Mouse (Mus musculus) stomach, embryonic 14.5 days (tissue): ENCODE measurements around the gene Bnc2. TPM values are rescaled to one million over a fixed set of nuclear protein-coding genes. Genes with fewer than 3 reads are reported as not detected.

Experiments used
- ATAC-seq: fragments of 200-750 bp; cut with Nextera tagmentation; 2 replicates; pipeline ENCODE4 v1.8.0; 2017; ENCODE audit warnings: low read depth, moderate TSS enrichment; ENCODE audit not compliant: insufficient number of reproducible peaks, insufficient read depth, low FRiP score
- H3K27ac ChIP-seq: fragments of 300-500 bp; sonication (generic); 2 replicates; pipeline ENCODE4 v1.5.1; 2014; ENCODE audit warnings: mild to moderate bottlenecking, low read length, moderate library complexity, mixed read lengths
- H3K27me3 ChIP-seq: fragments of 300-500 bp; sonication (generic); 2 replicates; pipeline ENCODE4 v1.6.1; 2014; ENCODE audit warnings: low read length, control low read depth, mixed read lengths; ENCODE audit not compliant: control insufficient read depth, insufficient read depth
- H3K36me3 ChIP-seq: fragments of 300-500 bp; sonication (generic); 2 replicates; pipeline ENCODE4 v1.6.1; 2014; ENCODE audit warnings: mild to moderate bottlenecking, control low read depth, low read length, moderate library complexity, mixed read lengths; ENCODE audit not compliant: control insufficient read depth, insufficient read depth
- H3K4me1 ChIP-seq: fragments of 300-500 bp; sonication (generic); 2 replicates; pipeline ENCODE4 v1.6.1; 2014; ENCODE audit warnings: low read length, control low read depth, mixed read lengths; ENCODE audit not compliant: control insufficient read depth, insufficient read depth
- H3K4me2 ChIP-seq: fragments of 300-500 bp; sonication (generic); replicated peaks from 2 replicates; pipeline ENCODE4 v1.6.1; 2014; ENCODE audit warnings: low read depth, low read length, control low read depth
- H3K4me3 ChIP-seq: fragments of 300-500 bp; sonication (generic); 2 replicates; pipeline ENCODE4 v1.5.1; 2014; ENCODE audit warnings: low read depth, low read length, control low read depth
- H3K9ac ChIP-seq: fragments of 300-500 bp; sonication (generic); replicated peaks from 2 replicates; pipeline ENCODE4 v1.6.1; 2014; ENCODE audit warnings: low read depth, mild to moderate bottlenecking, control low read depth, low read length, moderate library complexity, mixed read lengths
- H3K9me3 ChIP-seq: fragments of 300-500 bp; sonication (generic); 2 replicates; pipeline ENCODE4 v1.6.1; 2016; ENCODE audit warnings: low read depth, low read length, control low read depth; ENCODE audit not compliant: control insufficient read depth
- WGBS: fragments of 180-500 bp; shearing (Covaris S2); extraction: QIAGEN DNeasy Blood & Tissue Kit; methylation state at CpG from one replicate; pipeline ENCODE4 v1.1.7; 2014; 5-methylcytosine and 5-hydroxymethylcytosine counted together
- polyA plus RNA-seq: library from polyadenylated mRNA; unstranded; fragments of >200 nt; fragmentation: Nextera tagmentation; extraction: Ambion mirVana; gene quantifications from 2 replicates; pipeline ENCODE4 v1.2.1, GENCODE M21; 2014

Bnc2 gene
- polyA plus RNA-seq, 1 experiment from 2014 or later = 35.7 TPM

- ATAC-seq = no peak
- Histone ChIP-seq H3K27me3 (no peaks in the 10 kb centered on the region), H3K36me3 (no peaks in the 10 kb centered on the region), H3K9ac (no peak overlapping the region), H3K9me3 (no peaks in the 10 kb centered on the region), H3K4me2 (peak overlapping the region; percentile 77), H3K4me3 (peak overlapping the region; percentile 10; the same call in 1 of the 2 replicates), H3K4me1 (peaks cover 18% of the 10 kb centered on the region; the same call in 1 of the 2 replicates), H3K27ac (peak overlapping the region; percentile 23; the same call in 1 of the 2 replicates)
- WGBS = 17% methylated on average over 14 of the region's 14 CpGs
These were observed 2.8 kb downstream of the Bnc2 start for GRCm38 (mm10) chr4:84672181-84672791.

DNA sequence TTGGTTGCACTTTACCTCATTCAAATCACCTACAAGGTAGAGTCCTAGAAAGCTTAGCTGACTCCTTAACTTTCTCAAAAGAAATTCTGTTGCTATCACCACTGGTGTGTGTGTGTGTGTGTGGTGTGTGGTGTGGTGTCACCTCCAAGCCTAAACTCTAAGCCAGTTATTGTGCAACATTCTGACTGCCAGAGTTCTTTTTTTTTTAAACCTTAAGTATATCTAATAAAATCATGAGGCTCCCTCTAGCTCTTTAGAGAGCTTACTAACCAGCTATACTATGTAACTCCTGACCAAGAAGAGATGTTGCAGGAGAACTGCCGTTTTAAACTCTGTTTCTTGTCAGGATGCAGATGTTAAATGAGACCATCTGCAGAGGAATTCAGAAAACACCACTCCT, 4.1 kb downstream of the Bnc2 start:
- Histone ChIP-seq H3K36me3 (no peaks in the 10 kb centered on the region), H3K9ac (no peak overlapping the region), H3K4me2 (no peak overlapping the region; the same call in 1 of the 2 replicates), H3K27me3 (no peaks in the 10 kb centered on the region), H3K27ac (peak overlapping the region; percentile 4; the same call in 1 of the 2 replicates), H3K4me1 (peaks cover 18% of the 10 kb centered on the region), H3K4me3 (no peak overlapping the region), H3K9me3 (no peaks in the 10 kb centered on the region)
- 19% methylated on average over 1 of the region's 1 CpGs for WGBS
- no peak for ATAC-seq

DNA sequence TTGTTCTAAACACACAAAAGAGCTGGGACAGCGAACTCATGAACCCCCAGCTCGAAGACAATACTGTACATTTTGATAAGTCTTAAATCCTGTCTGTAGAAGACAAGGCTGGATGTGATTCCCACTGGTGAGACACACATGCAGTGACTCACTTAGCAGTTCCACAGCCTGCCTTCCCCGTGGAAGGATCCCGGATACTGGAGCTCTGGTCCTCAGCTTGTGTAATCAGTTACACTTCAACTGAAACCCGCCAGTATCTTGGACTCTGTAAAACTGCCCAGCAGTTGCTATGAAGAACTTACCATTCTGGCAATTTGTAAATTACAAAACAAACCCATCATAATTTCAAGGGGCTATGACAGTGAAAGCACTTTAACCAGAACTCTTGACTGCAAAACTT, 5.4 kb downstream of the Bnc2 start:
- Histone ChIP-seq H3K9ac (0 out of 2 replicates have a peak overlapping the region, but pooled peaks have one; percentile 10), H3K27me3 (no peaks in the 10 kb centered on the region), H3K27ac (peak overlapping the region; percentile 84; the same call in 1 of the 2 replicates), H3K9me3 (no peaks in the 10 kb centered on the region), H3K4me3 (no peak overlapping the region), H3K4me2 (0 out of 2 replicates have a peak overlapping the region, but pooled peaks have one; percentile 3), H3K36me3 (no peaks in the 10 kb centered on the region), H3K4me1 (peaks cover 20% of the 10 kb centered on the region)
- no peak for ATAC-seq
- WGBS = 34% methylated on average over 5 of the region's 5 CpGs

DNA sequence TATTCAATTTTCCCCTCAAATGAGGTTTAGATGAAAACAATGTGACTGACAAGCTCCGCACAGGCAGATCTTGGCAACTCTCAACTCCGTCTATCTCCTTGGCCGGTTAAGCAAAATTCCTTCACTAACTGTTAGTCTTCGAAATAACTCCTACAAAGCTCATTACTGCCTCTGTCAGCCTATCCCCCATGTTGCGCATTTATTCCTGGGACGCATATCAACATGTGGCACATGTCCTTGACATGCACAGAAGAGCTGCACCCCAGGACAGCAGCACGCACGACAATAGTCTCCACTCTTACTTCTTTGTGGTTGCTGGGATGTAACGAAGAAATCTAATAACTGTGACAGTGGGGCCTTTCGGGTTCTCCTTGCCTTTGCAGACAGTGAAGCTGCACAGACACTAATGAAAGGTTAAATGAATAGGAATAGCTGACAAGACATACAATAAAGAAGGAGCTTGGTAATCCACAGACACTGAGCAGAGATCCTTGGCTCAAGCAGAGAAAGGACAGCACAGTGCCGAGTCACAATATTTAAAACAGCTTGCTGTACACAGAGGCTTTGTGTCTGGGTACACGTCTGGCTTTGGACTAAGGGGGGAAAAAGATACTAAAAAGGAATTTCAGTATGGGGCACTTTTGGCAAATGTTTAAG, 6.0 kb downstream of the Bnc2 start:
- Histone ChIP-seq H3K4me3 (no peak overlapping the region), H3K4me2 (no peak overlapping the region; the same call in 1 of the 2 replicates), H3K27ac (peak overlapping the region; percentile 84; the same call in 1 of the 2 replicates), H3K9ac (0 out of 2 replicates have a peak overlapping the region, but pooled peaks have one; percentile 10), H3K36me3 (no peaks in the 10 kb centered on the region), H3K4me1 (peaks cover 20% of the 10 kb centered on the region), H3K9me3 (no peaks in the 10 kb centered on the region), H3K27me3 (no peaks in the 10 kb centered on the region)
- peak; percentile 70; the same call in 1 of the 2 replicates for ATAC-seq
- 47% methylated on average over 12 of the region's 12 CpGs for WGBS

DNA sequence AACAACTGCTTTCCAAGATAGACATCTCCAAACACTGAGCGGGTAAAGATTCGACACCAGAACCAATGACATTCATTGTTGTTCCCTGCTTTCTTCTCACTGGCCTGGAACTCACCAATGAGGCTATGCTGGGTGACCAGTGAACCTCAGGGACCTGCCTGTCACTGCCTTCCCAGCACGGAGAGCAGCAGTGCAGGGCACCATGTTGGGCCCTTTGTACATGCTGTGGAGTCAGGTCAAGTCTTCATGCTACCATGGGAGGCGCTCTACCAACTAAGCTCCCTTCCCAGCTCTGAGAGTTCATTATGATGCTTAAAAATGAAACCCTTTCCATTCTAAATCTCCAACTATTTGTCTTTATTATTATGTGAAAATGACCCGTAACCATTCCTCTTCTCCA, 6.8 kb downstream of the Bnc2 start:
- ATAC-seq = no peak
- H3K4me1 ChIP-seq = peaks cover 20% of the 10 kb centered on the region
- no peak overlapping the region for H3K27ac ChIP-seq
- no peak overlapping the region for H3K9ac ChIP-seq
- no peaks in the 10 kb centered on the region for H3K9me3 ChIP-seq
- H3K27me3 ChIP-seq = no peaks in the 10 kb centered on the region
- WGBS = 85% methylated on average over 5 of the region's 5 CpGs
- H3K4me3 ChIP-seq = no peak overlapping the region
- no peaks in the 10 kb centered on the region for H3K36me3 ChIP-seq
- H3K4me2 ChIP-seq = no peak overlapping the region

DNA sequence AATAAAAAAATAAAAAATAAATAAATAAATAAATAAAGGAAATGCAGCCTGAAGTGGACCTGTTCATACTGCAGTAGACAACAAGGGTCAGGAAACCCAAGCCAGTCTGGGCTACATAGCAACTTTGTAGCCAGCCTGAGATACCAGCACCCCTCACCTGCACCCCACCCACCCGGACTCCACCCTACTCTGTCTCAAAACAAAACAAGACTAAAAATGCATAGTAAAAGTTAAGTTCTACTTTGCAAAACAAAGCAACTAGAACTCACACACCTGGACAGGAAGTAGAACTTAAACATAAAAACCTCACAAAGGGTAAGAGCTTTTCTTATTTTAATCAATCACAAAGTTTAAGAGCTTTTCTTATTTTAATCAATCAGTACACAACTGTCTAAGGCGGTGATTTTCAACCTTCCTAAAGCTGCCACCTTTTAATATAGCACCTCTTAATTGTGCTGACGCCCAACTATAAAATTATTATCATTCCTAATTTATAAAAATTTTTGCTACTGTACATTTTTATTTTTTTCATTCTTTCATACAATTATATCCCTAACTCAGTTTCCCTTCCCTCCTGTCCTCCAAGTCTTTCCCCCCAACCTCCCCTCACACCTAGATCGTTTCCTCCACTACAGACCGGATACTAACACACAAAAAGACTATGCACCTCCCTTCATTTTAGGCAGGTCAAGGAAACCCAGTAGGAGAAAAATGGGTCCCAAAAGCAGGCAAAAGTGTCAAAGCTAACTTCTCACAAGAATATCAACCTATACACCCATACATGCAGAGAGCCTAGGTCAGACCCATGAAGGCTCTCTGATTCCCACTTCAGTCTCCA, 12.6 kb downstream of the Bnc2 start:
- H3K9ac ChIP-seq = no peak overlapping the region
- no peak overlapping the region for H3K4me3 ChIP-seq
- H3K4me1 ChIP-seq = peaks cover 3% of the 10 kb centered on the region; the same call in 1 of the 2 replicates
- H3K27me3 ChIP-seq = no peaks in the 10 kb centered on the region
- H3K9me3 ChIP-seq = no peaks in the 10 kb centered on the region
- no peak for ATAC-seq
- 82% methylated on average over 5 of the region's 5 CpGs for WGBS
- no peaks in the 10 kb centered on the region for H3K36me3 ChIP-seq
- no peak overlapping the region for H3K27ac ChIP-seq
- H3K4me2 ChIP-seq = no peak overlapping the region

DNA sequence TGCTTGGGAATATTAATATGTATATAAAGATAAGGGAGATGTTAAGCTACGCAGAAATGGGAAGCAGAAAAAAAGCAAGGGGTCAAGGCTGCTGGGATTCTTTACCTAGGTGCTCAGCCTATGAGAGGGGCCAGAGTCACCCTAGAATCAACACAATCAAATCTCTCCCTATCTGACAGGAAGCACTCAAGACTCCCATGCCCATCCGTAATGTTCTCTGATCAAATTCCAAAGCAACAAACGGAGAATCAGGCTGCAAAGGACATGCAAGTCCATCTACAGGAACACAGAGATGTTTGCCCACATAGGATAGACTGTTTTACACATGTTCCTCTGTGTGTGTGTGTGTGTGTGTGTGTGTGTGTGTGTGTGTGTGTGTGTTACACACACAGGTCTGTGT, 13.7 kb downstream of the Bnc2 start:
- Histone ChIP-seq H3K36me3 (no peaks in the 10 kb centered on the region), H3K27ac (no peak overlapping the region), H3K4me1 (peaks cover 3% of the 10 kb centered on the region; the same call in 1 of the 2 replicates), H3K4me3 (no peak overlapping the region), H3K9ac (no peak overlapping the region), H3K4me2 (no peak overlapping the region), H3K27me3 (no peaks in the 10 kb centered on the region), H3K9me3 (no peaks in the 10 kb centered on the region)
- WGBS = 71% methylated on average over 3 of the region's 3 CpGs
- no peak for ATAC-seq

DNA sequence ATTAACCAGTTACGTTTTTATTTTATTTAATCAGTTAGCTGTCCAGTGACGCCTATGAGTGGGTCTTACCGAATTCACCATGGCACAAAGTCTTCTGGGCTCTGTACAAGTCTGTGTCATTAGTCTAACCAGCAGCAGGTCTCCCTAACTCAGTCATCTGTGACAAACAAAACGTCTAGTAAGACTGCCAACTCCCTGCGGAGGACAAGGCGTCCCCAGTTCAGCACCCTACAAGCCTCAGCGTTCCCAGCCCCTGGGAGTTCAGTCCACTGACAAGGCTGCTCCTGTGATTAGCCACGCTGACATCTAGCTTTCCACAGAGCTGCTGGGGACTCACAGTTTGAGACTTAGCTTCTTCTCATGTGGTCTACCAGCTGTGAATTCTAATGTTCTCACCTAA, 23.3 kb downstream of the Bnc2 start:
- ATAC-seq = no peak
- H3K27me3 ChIP-seq = no peaks in the 10 kb centered on the region
- H3K4me1 ChIP-seq = no peaks in the 10 kb centered on the region
- no peak overlapping the region for H3K4me2 ChIP-seq
- H3K27ac ChIP-seq = no peak overlapping the region
- WGBS = 61% methylated on average over 8 of the region's 8 CpGs
- no peak overlapping the region for H3K4me3 ChIP-seq
- H3K9ac ChIP-seq = no peak overlapping the region
- no peaks in the 10 kb centered on the region for H3K36me3 ChIP-seq
- no peaks in the 10 kb centered on the region for H3K9me3 ChIP-seq
